Mouse (Mus musculus) midbrain, embryonic 15.5 days (tissue): Measurements from ENCODE around the gene Fcgr1. TPM values are rescaled to one million over a fixed set of nuclear protein-coding genes. Genes with fewer than 3 reads are reported as not detected.
"Not testable (repeated sequence)": the region's sequence is repeated elsewhere in the genome, so short reads cannot be mapped to it uniquely, and the experiment has no call there.

Experiments
- ATAC-seq: fragments of 200-750 bp; cut with Nextera tagmentation; replicated peaks from 2 replicates; pipeline ENCODE4 v1.8.0; 2017; ENCODE audit warnings: moderate TSS enrichment
- H3K27ac ChIP-seq: fragments of 300-500 bp; sonication (generic); 2 replicates; pipeline ENCODE4 v1.5.1; 2015; ENCODE audit warnings: mild to moderate bottlenecking, inconsistent platforms
- H3K27me3 ChIP-seq: fragments of 300-500 bp; sonication (generic); replicated peaks from 2 replicates; pipeline ENCODE4 v1.6.1; 2015; ENCODE audit warnings: inconsistent platforms
- H3K36me3 ChIP-seq: fragments of 300-500 bp; sonication (generic); replicated peaks from 2 replicates; pipeline ENCODE4 v1.6.1; 2015; ENCODE audit warnings: inconsistent platforms
- H3K4me1 ChIP-seq: fragments of 300-500 bp; sonication (generic); 2 replicates; pipeline ENCODE4 v1.6.1; 2015; ENCODE audit warnings: inconsistent platforms
- H3K4me2 ChIP-seq: fragments of 300-500 bp; sonication (generic); 2 replicates; pipeline ENCODE4 v1.6.1; 2015; ENCODE audit warnings: inconsistent platforms, mild to moderate bottlenecking, moderate library complexity
- H3K4me3 ChIP-seq: fragments of 300-500 bp; sonication (generic); 2 replicates; pipeline ENCODE4 v1.5.1; 2015; ENCODE audit warnings: mild to moderate bottlenecking, inconsistent platforms
- H3K9ac ChIP-seq: fragments of 300-500 bp; sonication (generic); 2 replicates; pipeline ENCODE4 v1.6.1; 2015; ENCODE audit warnings: mild to moderate bottlenecking, inconsistent platforms
- H3K9me3 ChIP-seq: fragments of 300-500 bp; sonication (generic); 2 replicates; pipeline ENCODE4 v1.6.1; 2016; ENCODE audit warnings: inconsistent platforms
- WGBS: fragments of 180-500 bp; shearing (Covaris S2); methylation state at CpG from one replicate; pipeline ENCODE4 v1.1.7; 2015; ENCODE audit warnings: mixed read lengths; 5-methylcytosine and 5-hydroxymethylcytosine counted together
- polyA plus RNA-seq: library from polyadenylated mRNA; unstranded; fragments of >200 nt; fragmentation: Nextera tagmentation; extraction: Ambion mirVana; gene quantifications from 2 replicates; pipeline ENCODE4 v1.2.1, GENCODE M21; 2015

Gene Fcgr1
- polyA plus RNA-seq, 1 experiment from 2014 or later = 1.0 TPM

- Histone ChIP-seq H3K4me3 (no peak overlapping the region), H3K9me3 (no peaks in the 10 kb centered on the region), H3K27ac (no peak overlapping the region), H3K9ac (no peak overlapping the region), H3K4me1 (peaks cover 4% of the 10 kb centered on the region), H3K27me3 (no peaks in the 10 kb centered on the region), H3K36me3 (no peaks in the 10 kb centered on the region), H3K4me2 (no peak overlapping the region)
- 92% methylated on average over 3 of the region's 3 CpGs for WGBS
- ATAC-seq = no peak
Observed at GRCm38 (mm10) chr3:96251787-96252186, 42.0 kb downstream of the Fcgr1 start.

- Histone ChIP-seq H3K4me3 (no peak overlapping the region), H3K27me3 (no peaks in the 10 kb centered on the region)
- WGBS = 92% methylated on average over 3 of the region's 3 CpGs
Observed at GRCm38 (mm10) chr3:96250890-96251289, 42.9 kb downstream of the Fcgr1 start.

GRCm38 (mm10) chr3:96249034-96249345, 44.8 kb downstream of the Fcgr1 start:
- H3K36me3 ChIP-seq = no peaks in the 10 kb centered on the region
- no peaks in the 10 kb centered on the region for H3K9me3 ChIP-seq
- no peak overlapping the region for H3K9ac ChIP-seq
- peaks cover 13% of the 10 kb centered on the region for H3K4me1 ChIP-seq
- H3K4me3 ChIP-seq = no peak overlapping the region
- H3K27ac ChIP-seq = no peak overlapping the region
- WGBS = 54% methylated on average over 4 of the region's 4 CpGs
- no peaks in the 10 kb centered on the region for H3K27me3 ChIP-seq
- no peak for ATAC-seq
- no peak overlapping the region for H3K4me2 ChIP-seq

More at GRCm38 (mm10) chr3:96250890-96251289, 42.9 kb downstream of the Fcgr1 start:
- Histone ChIP-seq H3K4me1 (peaks cover 4% of the 10 kb centered on the region), H3K27ac (no peak overlapping the region), H3K9me3 (no peaks in the 10 kb centered on the region), H3K36me3 (no peaks in the 10 kb centered on the region), H3K9ac (no peak overlapping the region), H3K4me2 (no peak overlapping the region)
- ATAC-seq = no peak

- H3K4me3 ChIP-seq = no peak overlapping the region
- no peaks in the 10 kb centered on the region for H3K36me3 ChIP-seq
- no peak for ATAC-seq
- H3K4me1 ChIP-seq = peaks cover 15% of the 10 kb centered on the region
- H3K27ac ChIP-seq = no peak overlapping the region
- H3K4me2 ChIP-seq = peak overlapping the region; percentile 42; the same call in 1 of the 2 replicates
- 53% methylated on average over 6 of the region's 6 CpGs for WGBS
- no peak overlapping the region for H3K9ac ChIP-seq
- no peaks in the 10 kb centered on the region for H3K9me3 ChIP-seq
- H3K27me3 ChIP-seq = no peaks in the 10 kb centered on the region
Observed at GRCm38 (mm10) chr3:96248141-96249033, 45.4 kb downstream of the Fcgr1 start.

GRCm38 (mm10) chr3:96247356-96248140, 46.2 kb downstream of the Fcgr1 start:
- no peak overlapping the region for H3K27ac ChIP-seq
- peak overlapping the region; percentile 22 for H3K4me3 ChIP-seq
- 5% methylated on average over 11 of the region's 11 CpGs for WGBS
- peaks cover 15% of the 10 kb centered on the region for H3K4me1 ChIP-seq
- peak overlapping the region; percentile 42 for H3K4me2 ChIP-seq
- no peak for ATAC-seq
- no peak overlapping the region for H3K9ac ChIP-seq
- no peaks in the 10 kb centered on the region for H3K36me3 ChIP-seq
- H3K9me3 ChIP-seq = no peaks in the 10 kb centered on the region
- no peaks in the 10 kb centered on the region for H3K27me3 ChIP-seq

- not testable (repeated sequence) for H3K9me3 ChIP-seq, H3K9ac ChIP-seq, H3K36me3 ChIP-seq, H3K27me3 ChIP-seq
- Histone ChIP-seq H3K27ac (peak within 1 kb of the TSS; percentile 76; the same call in 1 of the 2 replicates), H3K4me3 (peak within 1 kb of the TSS; percentile 36), H3K4me2 (peak within 1 kb of the TSS; percentile 42), H3K4me1 (peaks cover 15% of the 10 kb centered on the region)
- peak; percentile 90 for ATAC-seq
- WGBS = 0% methylated on average over 14 of the region's 47 CpGs
Observed at GRCm38 (mm10) chr3:96246427-96246856, 47.3 kb downstream of the Fcgr1 start, which contains the start of gene Hist2h3c1. Gene Hist2h3c1, plus strand, starts transcription at chr3:96246685.

GRCm38 (mm10) chr3:96246018-96246417, 47.8 kb downstream of the Fcgr1 start:
- not testable (repeated sequence) for H3K9me3 ChIP-seq, H3K9ac ChIP-seq, H3K27me3 ChIP-seq, H3K36me3 ChIP-seq
- H3K4me1 ChIP-seq = peaks cover 16% of the 10 kb centered on the region
- H3K27ac ChIP-seq = peak overlapping the region; percentile 76; the same call in 1 of the 2 replicates
- WGBS = 0% methylated on average over 12 of the region's 21 CpGs
- H3K4me2 ChIP-seq = peak overlapping the region; percentile 41
- peak; percentile 60; the same call in 1 of the 2 replicates for ATAC-seq
- peak overlapping the region; percentile 36 for H3K4me3 ChIP-seq

GRCm38 (mm10) chr3:96245003-96245886, 48.5 kb downstream of the Fcgr1 start, which contains the start of gene Hist2h2aa1:
Gene Hist2h2aa1, plus strand, starts transcription at chr3:96245497.
- peak within 1 kb of the TSS; percentile 67 for H3K4me2 ChIP-seq
- H3K27me3 ChIP-seq, H3K36me3 ChIP-seq, H3K9me3 ChIP-seq: not testable (repeated sequence)
- H3K4me1 ChIP-seq = peaks cover 20% of the 10 kb centered on the region
- peak within 1 kb of the TSS; percentile 53 for H3K4me3 ChIP-seq
- under 1% methylated on average over 37 of the region's 88 CpGs for WGBS
- H3K9ac ChIP-seq = peak within 1 kb of the TSS; percentile 75
- peak within 1 kb of the TSS; percentile 98 for H3K27ac ChIP-seq
- ATAC-seq = peak; percentile 93

GRCm38 (mm10) chr3:96243921-96244572, 49.7 kb downstream of the Fcgr1 start:
- Histone ChIP-seq H3K36me3 (no peaks in the 10 kb centered on the region), H3K27me3 (no peaks in the 10 kb centered on the region), H3K9me3 (no peaks in the 10 kb centered on the region), H3K4me2 (peak overlapping the region; percentile 67), H3K4me3 (no peak overlapping the region), H3K9ac (no peak overlapping the region; the same call in 1 of the 2 replicates), H3K27ac (peak overlapping the region; percentile 98), H3K4me1 (peaks cover 20% of the 10 kb centered on the region)
- ATAC-seq = no peak
- 83% methylated on average over 7 of the region's 7 CpGs for WGBS

- H3K4me3 ChIP-seq = peak overlapping the region; percentile 32
Observed at GRCm38 (mm10) chr3:96240799-96241197, 53.0 kb downstream of the Fcgr1 start.

More at GRCm38 (mm10) chr3:96240799-96241197, 53.0 kb downstream of the Fcgr1 start:
- Histone ChIP-seq H3K27ac (peak overlapping the region; percentile 87), H3K9ac (peak overlapping the region; percentile 27; the same call in 1 of the 2 replicates), H3K27me3 (no peaks in the 10 kb centered on the region), H3K4me1 (peaks cover 28% of the 10 kb centered on the region), H3K36me3 (no peaks in the 10 kb centered on the region), H3K9me3 (no peaks in the 10 kb centered on the region), H3K4me2 (peak overlapping the region; percentile 51)
- no peak for ATAC-seq
- WGBS = 74% methylated on average over 9 of the region's 9 CpGs
